Mouse (Mus musculus) stomach, embryonic 14.5 days (tissue): ENCODE measurements around the gene Mbd3. TPM values are rescaled to one million over a fixed set of nuclear protein-coding genes. Genes with fewer than 3 reads are reported as not detected.

Experiments
- ATAC-seq: fragments of 200-750 bp; cut with Nextera tagmentation; 2 replicates; pipeline ENCODE4 v1.8.0; 2017; ENCODE audit warnings: low read depth, moderate TSS enrichment; ENCODE audit not compliant: insufficient number of reproducible peaks, insufficient read depth, low FRiP score
- H3K27ac ChIP-seq: fragments of 300-500 bp; sonication (generic); 2 replicates; pipeline ENCODE4 v1.5.1; 2014; ENCODE audit warnings: mild to moderate bottlenecking, low read length, moderate library complexity, mixed read lengths
- H3K27me3 ChIP-seq: fragments of 300-500 bp; sonication (generic); 2 replicates; pipeline ENCODE4 v1.6.1; 2014; ENCODE audit warnings: low read length, control low read depth, mixed read lengths; ENCODE audit not compliant: control insufficient read depth, insufficient read depth
- H3K36me3 ChIP-seq: fragments of 300-500 bp; sonication (generic); 2 replicates; pipeline ENCODE4 v1.6.1; 2014; ENCODE audit warnings: mild to moderate bottlenecking, control low read depth, low read length, moderate library complexity, mixed read lengths; ENCODE audit not compliant: control insufficient read depth, insufficient read depth
- H3K4me1 ChIP-seq: fragments of 300-500 bp; sonication (generic); 2 replicates; pipeline ENCODE4 v1.6.1; 2014; ENCODE audit warnings: low read length, control low read depth, mixed read lengths; ENCODE audit not compliant: control insufficient read depth, insufficient read depth
- H3K4me2 ChIP-seq: fragments of 300-500 bp; sonication (generic); replicated peaks from 2 replicates; pipeline ENCODE4 v1.6.1; 2014; ENCODE audit warnings: low read depth, low read length, control low read depth
- H3K4me3 ChIP-seq: fragments of 300-500 bp; sonication (generic); 2 replicates; pipeline ENCODE4 v1.5.1; 2014; ENCODE audit warnings: low read depth, low read length, control low read depth
- H3K9ac ChIP-seq: fragments of 300-500 bp; sonication (generic); replicated peaks from 2 replicates; pipeline ENCODE4 v1.6.1; 2014; ENCODE audit warnings: low read depth, mild to moderate bottlenecking, control low read depth, low read length, moderate library complexity, mixed read lengths
- H3K9me3 ChIP-seq: fragments of 300-500 bp; sonication (generic); 2 replicates; pipeline ENCODE4 v1.6.1; 2016; ENCODE audit warnings: low read depth, low read length, control low read depth; ENCODE audit not compliant: control insufficient read depth
- WGBS: fragments of 180-500 bp; shearing (Covaris S2); extraction: QIAGEN DNeasy Blood & Tissue Kit; methylation state at CpG from one replicate; pipeline ENCODE4 v1.1.7; 2014; 5-methylcytosine and 5-hydroxymethylcytosine counted together
- polyA plus RNA-seq: library from polyadenylated mRNA; unstranded; fragments of >200 nt; fragmentation: Nextera tagmentation; extraction: Ambion mirVana; gene quantifications from 2 replicates; pipeline ENCODE4 v1.2.1, GENCODE M21; 2014

The Mbd3 gene
- polyA plus RNA-seq, 1 experiment from 2014 or later, result 200 TPM

- peak overlapping the region; percentile 88 for H3K4me2 ChIP-seq
- no peaks in the 10 kb centered on the region for H3K9me3 ChIP-seq
- WGBS, result 2% methylated on average over 34 of the region's 34 CpGs
- peak; percentile 64 for ATAC-seq
- H3K27me3 ChIP-seq, result no peaks in the 10 kb centered on the region
- H3K9ac ChIP-seq, result peak overlapping the region; percentile 96
- peak overlapping the region; percentile 87 for H3K4me3 ChIP-seq
- H3K36me3 ChIP-seq, result peaks cover 40% of the 10 kb centered on the region
- H3K27ac ChIP-seq, result peak overlapping the region; percentile 88
- peaks cover 17% of the 10 kb centered on the region for H3K4me1 ChIP-seq
Measured at GRCm38 (mm10) chr10:80385811-80386734, 13.3 kb downstream of the Mbd3 start.

GRCm38 (mm10) chr10:80385310-80385709 lies 14.0 kb downstream of the Mbd3 start:
- peak overlapping the region; percentile 96 for H3K9ac ChIP-seq
- peak overlapping the region; percentile 87 for H3K4me3 ChIP-seq
- H3K27ac ChIP-seq, result peak overlapping the region; percentile 88
- 18% methylated on average over 7 of the region's 7 CpGs for WGBS
- peaks cover 41% of the 10 kb centered on the region for H3K36me3 ChIP-seq
- peak overlapping the region; percentile 88 for H3K4me2 ChIP-seq
- no peak for ATAC-seq
- peaks cover 17% of the 10 kb centered on the region for H3K4me1 ChIP-seq
- no peaks in the 10 kb centered on the region for H3K9me3 ChIP-seq
- no peaks in the 10 kb centered on the region for H3K27me3 ChIP-seq

- no peak for ATAC-seq
- Histone ChIP-seq H3K4me1 (peaks cover 17% of the 10 kb centered on the region), H3K4me2 (peak overlapping the region; percentile 88), H3K9ac (no peak overlapping the region), H3K9me3 (no peaks in the 10 kb centered on the region), H3K27ac (no peak overlapping the region), H3K4me3 (peak overlapping the region; percentile 87; the same call in 1 of the 2 replicates), H3K36me3 (peaks cover 41% of the 10 kb centered on the region), H3K27me3 (no peaks in the 10 kb centered on the region)
- 74% methylated on average over 7 of the region's 7 CpGs for WGBS
Measured at GRCm38 (mm10) chr10:80384709-80385108, 14.6 kb downstream of the Mbd3 start.

GRCm38 (mm10) chr10:80384115-80384639 lies 15.2 kb downstream of the Mbd3 start:
- no peak overlapping the region for H3K9ac ChIP-seq
- H3K27me3 ChIP-seq, result no peaks in the 10 kb centered on the region
- peak overlapping the region; percentile 88 for H3K4me2 ChIP-seq
- H3K9me3 ChIP-seq, result no peaks in the 10 kb centered on the region
- no peak for ATAC-seq
- no peak overlapping the region for H3K4me3 ChIP-seq
- WGBS, result 86% methylated on average over 4 of the region's 4 CpGs
- H3K4me1 ChIP-seq, result peaks cover 17% of the 10 kb centered on the region
- H3K36me3 ChIP-seq, result peaks cover 42% of the 10 kb centered on the region
- no peak overlapping the region for H3K27ac ChIP-seq

GRCm38 (mm10) chr10:80383431-80383830 lies 15.9 kb downstream of the Mbd3 start:
- Histone ChIP-seq H3K36me3 (peaks cover 42% of the 10 kb centered on the region), H3K27ac (no peak overlapping the region), H3K4me3 (no peak overlapping the region), H3K4me2 (no peak overlapping the region), H3K4me1 (peaks cover 17% of the 10 kb centered on the region), H3K9me3 (no peaks in the 10 kb centered on the region), H3K27me3 (no peaks in the 10 kb centered on the region), H3K9ac (no peak overlapping the region)
- 47% methylated on average over 4 of the region's 4 CpGs for WGBS
- no peak for ATAC-seq

GRCm38 (mm10) chr10:80382641-80383365 lies 16.5 kb downstream of the Mbd3 start:
- Histone ChIP-seq H3K36me3 (peaks cover 42% of the 10 kb centered on the region), H3K27ac (no peak overlapping the region), H3K27me3 (no peaks in the 10 kb centered on the region), H3K9ac (no peak overlapping the region), H3K4me2 (no peak overlapping the region), H3K4me3 (no peak overlapping the region), H3K4me1 (peaks cover 14% of the 10 kb centered on the region), H3K9me3 (no peaks in the 10 kb centered on the region)
- WGBS, result 86% methylated on average over 7 of the region's 7 CpGs
- ATAC-seq, result no peak

GRCm38 (mm10) chr10:80377716-80378115 lies 21.6 kb downstream of the Mbd3 start:
- H3K27me3 ChIP-seq, result no peaks in the 10 kb centered on the region
- no peak overlapping the region for H3K27ac ChIP-seq
- no peak overlapping the region for H3K4me2 ChIP-seq
- H3K4me3 ChIP-seq, result no peak overlapping the region
- H3K9me3 ChIP-seq, result no peaks in the 10 kb centered on the region
- H3K36me3 ChIP-seq, result peaks cover 27% of the 10 kb centered on the region
- no peak overlapping the region for H3K9ac ChIP-seq
- no peak for ATAC-seq
- H3K4me1 ChIP-seq, result no peaks in the 10 kb centered on the region
- WGBS, result 50% methylated on average over 10 of the region's 10 CpGs

- H3K9ac ChIP-seq, result no peak overlapping the region
- no peak overlapping the region for H3K4me3 ChIP-seq
- H3K4me2 ChIP-seq, result no peak overlapping the region
- H3K36me3 ChIP-seq, result peaks cover 13% of the 10 kb centered on the region
- 2% methylated on average over 7 of the region's 7 CpGs for WGBS
- H3K27me3 ChIP-seq, result no peaks in the 10 kb centered on the region
- no peaks in the 10 kb centered on the region for H3K4me1 ChIP-seq
- no peaks in the 10 kb centered on the region for H3K9me3 ChIP-seq
- H3K27ac ChIP-seq, result no peak overlapping the region
- ATAC-seq, result no peak
Measured at GRCm38 (mm10) chr10:80376160-80376559, 23.2 kb downstream of the Mbd3 start.
